Mouse (Mus musculus): Measurements from ENCODE around the gene Gm21366.
"Not testable (repeated sequence)": the region's sequence is repeated elsewhere in the genome, so short reads cannot be mapped to it uniquely, and the experiment has no call there.

Gene Gm21366

DNA sequence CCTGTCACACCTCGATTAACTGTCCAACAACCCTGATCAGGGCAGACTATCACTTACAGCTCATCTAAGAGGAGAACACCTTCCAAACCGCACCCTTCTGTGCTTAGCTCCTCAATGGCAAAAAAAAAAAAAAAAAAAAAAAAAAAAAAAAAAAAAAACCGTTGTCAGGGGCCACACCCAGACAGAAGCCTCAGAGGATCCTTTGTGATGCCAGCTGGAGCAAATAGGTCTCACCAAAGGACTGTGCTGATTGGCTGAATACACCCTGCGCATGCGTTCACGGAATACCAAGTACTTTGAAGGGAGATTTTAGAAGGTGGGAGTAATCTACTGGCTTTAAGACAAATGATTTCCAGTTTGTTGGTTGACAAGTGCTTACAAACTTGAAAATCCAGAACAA is at the start of gene Gm21366:
Gm21366 (minus strand) TSS at position 101 of the 400 bp plus-strand sequence.
- not testable (repeated sequence) for DNase-seq (ENCODE audit: low read depth, low spot score)
